Mouse (Mus musculus) brain, embryonic 18.5 days (tissue): ENCODE results near the gene Art4.
"Not testable (repeated sequence)": the region's sequence is repeated elsewhere in the genome, so short reads cannot be mapped to it uniquely, and the experiment has no call there.

ENCODE experiments used
- DNase-seq: peaks from one replicate; pipeline ENCODE4 v3.0.0-alpha.2; 2012; ENCODE audit warnings: low read depth, low spot score

Art4 gene

GRCm38 (mm10) chr6:136857186-136857872 is at the start of gene Art4:
Art4 (minus strand) TSS chr6:136857733.
- DNase-seq, result no peak

- DNase-seq, result no peak
Measured at GRCm38 (mm10) chr6:136906937-136907293, 49.4 kb upstream of the Art4 start.

- no peak for DNase-seq
Measured at GRCm38 (mm10) chr6:136906283-136906936, 48.9 kb upstream of the Art4 start.

- no peak for DNase-seq
Measured at GRCm38 (mm10) chr6:136903885-136904470, 46.4 kb upstream of the Art4 start.

GRCm38 (mm10) chr6:136902527-136902926 is 45.0 kb upstream of the Art4 start:
- no peak for DNase-seq

GRCm38 (mm10) chr6:136901010-136901409 is 43.5 kb upstream of the Art4 start:
- no peak for DNase-seq

- DNase-seq, result no peak
Measured at GRCm38 (mm10) chr6:136900369-136901009, 43.0 kb upstream of the Art4 start.

- DNase-seq, result no peak
Measured at GRCm38 (mm10) chr6:136898954-136899353, 41.4 kb upstream of the Art4 start.

GRCm38 (mm10) chr6:136898222-136898621 is 40.7 kb upstream of the Art4 start:
- no peak for DNase-seq

GRCm38 (mm10) chr6:136897789-136898188 is 40.3 kb upstream of the Art4 start:
- no peak for DNase-seq

- DNase-seq, result no peak
Measured at GRCm38 (mm10) chr6:136894532-136895339, 37.2 kb upstream of the Art4 start.

GRCm38 (mm10) chr6:136892002-136892401 is 34.5 kb upstream of the Art4 start:
- no peak for DNase-seq

- DNase-seq, result no peak
Measured at GRCm38 (mm10) chr6:136889554-136889953, 32.0 kb upstream of the Art4 start.

- DNase-seq, result no peak
Measured at GRCm38 (mm10) chr6:136889067-136889466, 31.5 kb upstream of the Art4 start.

- DNase-seq, result no peak
Measured at GRCm38 (mm10) chr6:136887854-136888253, 30.3 kb upstream of the Art4 start.

- DNase-seq, result not testable (repeated sequence)
Measured at GRCm38 (mm10) chr6:136884766-136885165, 27.2 kb upstream of the Art4 start.

- no peak for DNase-seq
Measured at GRCm38 (mm10) chr6:136883961-136884360, 26.4 kb upstream of the Art4 start.

- DNase-seq, result no peak
Measured at GRCm38 (mm10) chr6:136883431-136883915, 25.9 kb upstream of the Art4 start.

- DNase-seq, result no peak
Measured at GRCm38 (mm10) chr6:136881678-136882077, 24.1 kb upstream of the Art4 start.

GRCm38 (mm10) chr6:136875670-136876069 is 18.1 kb upstream of the Art4 start, which contains the start of gene Mgp:
Mgp (minus strand) TSS chr6:136875823.
- DNase-seq, result no peak

- no peak for DNase-seq
Measured at GRCm38 (mm10) chr6:136874599-136874998, 17.1 kb upstream of the Art4 start.
